13 mouse cellular contexts compared by ENCODE assay signal in genomic region chr17:27039432-27040102, GRCm38 (mm10). TPM values are rescaled to one million over a fixed set of nuclear protein-coding genes. Genes with fewer than 3 reads are reported as not detected.
DNase-seq lines count a peak whose midpoint lies in the region; ATAC-seq and TF ChIP-seq lines count a peak whose summit lies in the region.
"Had no signal": no experiment of that assay in that cellular context is flagged by ENCODE, and none has a peak within 500 bp of the region (broad histone marks: within the 10 kb centered on the region; RNA-seq: fewer than 3 reads in every experiment).

No protein-coding gene starts in this region.

- H3K27ac ChIP-seq in heart, embryonic 15.5 days = peak overlapping the region; percentile 16; the same call in 1 of the 2 replicates
- H3K27ac ChIP-seq in neural tube, embryonic 12.5 days = no peak overlapping the region
- peak overlapping the region; percentile 59; the same call in 1 of the 2 replicates for H3K27ac ChIP-seq in embryonic fibroblast, embryonic 13.5 days (ENCODE audit: insufficient read depth, low read length)
- H3K27ac ChIP-seq: hindbrain, embryonic 14.5 days had no signal

- H3K4me2 ChIP-seq in heart, embryonic 15.5 days = peak overlapping the region; percentile 47
- H3K4me2 ChIP-seq in neural tube, embryonic 12.5 days (replicated peaks) = peak overlapping the region; percentile 47; the same call in 1 of the 2 replicates

- TF ChIP-seq POLR2A in embryonic fibroblast, embryonic 13.5 days (IDR thresholded peaks at IDR 0.05; ENCODE audit: low read depth, low read length) = no peak

- no peaks in the 10 kb centered on the region for H3K36me3 ChIP-seq in heart, embryonic 15.5 days
- no peaks in the 10 kb centered on the region for H3K36me3 ChIP-seq in neural tube, embryonic 12.5 days

- H3K9ac ChIP-seq in heart, embryonic 15.5 days = no peak overlapping the region
- H3K9ac ChIP-seq in neural tube, embryonic 12.5 days = 0 out of 2 replicates have a peak overlapping the region, but pooled peaks have one; percentile 9

- no peaks in the 10 kb centered on the region for H3K27me3 ChIP-seq in heart, embryonic 15.5 days
- 0 out of 2 replicates have a peak, but pooled peaks cover 12% of the 10 kb centered on the region for H3K27me3 ChIP-seq in neural tube, embryonic 12.5 days (replicated peaks)
- H3K27me3 ChIP-seq: CH12.LX had no signal

- TF ChIP-seq CTCF in embryonic fibroblast, embryonic 13.5 days (IDR thresholded peaks at IDR 0.05; ENCODE audit: borderline replicate concordance, insufficient read depth, low read length) = no peak

- peaks cover 32% of the 10 kb centered on the region for H3K4me1 ChIP-seq in heart, embryonic 15.5 days (replicated peaks)
- H3K4me1 ChIP-seq in neural tube, embryonic 12.5 days = peaks cover 38% of the 10 kb centered on the region
- peaks cover 16% of the 10 kb centered on the region; the same call in 1 of the 2 replicates for H3K4me1 ChIP-seq in embryonic fibroblast, embryonic 13.5 days (ENCODE audit: control insufficient read depth, insufficient read depth, low read length)

- no peak for ATAC-seq in heart, embryonic 15.5 days (replicated peaks; ENCODE audit: insufficient number of reproducible peaks, insufficient read depth, low FRiP score, low read depth)
- ATAC-seq in neural tube, embryonic 12.5 days (ENCODE audit: low FRiP score, low read depth) = no peak
- ATAC-seq in inflammation-experienced regulatory T-cells, adult 6 months = no peak

- DNase-seq in heart, adult 11 months = no peak
- no peak for DNase-seq in neural tube, embryonic 10.5 days (ENCODE audit: extremely low spot score, low spot score)
- no peak for DNase-seq in thymus, postnatal 14 days
- DNase-seq in spleen, postnatal 10 days (ENCODE audit: low spot score in 2 of 2) = no peak
- DNase-seq: cerebellum, adult 11-12 months; gastrocnemius, postnatal 14 days; left cerebral cortex, postnatal 4 days had no signal

- no peak overlapping the region for H3K4me3 ChIP-seq in heart, embryonic 15.5 days
- H3K4me3 ChIP-seq in neural tube, embryonic 12.5 days = no peak overlapping the region
- H3K4me3 ChIP-seq in embryonic fibroblast, embryonic 13.5 days (ENCODE audit: insufficient read depth, low read length) = no peak overlapping the region

- 75% methylated on average over 10 of the region's 10 CpGs for WGBS in heart, embryonic 15.5 days
- 68% methylated on average over 10 of the region's 10 CpGs for WGBS in neural tube, embryonic 12.5 days

- no peaks in the 10 kb centered on the region for H3K9me3 ChIP-seq in heart, embryonic 15.5 days (replicated peaks)
- no peaks in the 10 kb centered on the region for H3K9me3 ChIP-seq in neural tube, embryonic 12.5 days

RNA-seq across cellular contexts. Expression of gene Bak1, which starts 10.8 kb away (rescaled TPM):
- 4.7 and 5.7 TPM in 2 replicates for polyA plus RNA-seq in heart, embryonic 15.5 days (2015; fragmentation: Nextera tagmentation; extraction: Ambion mirVana)
- polyA plus RNA-seq in neural tube, embryonic 12.5 days (2016; fragmentation: Nextera tagmentation; extraction: Ambion mirVana) = 2.5 and 3.0 TPM in 2 replicates
- 106 and 114 TPM in 2 replicates for polyA plus RNA-seq in embryonic fibroblast, embryonic 13.5 days (2011; ENCODE audit: insufficient read length, low read depth, missing spikeins)
- polyA plus RNA-seq in inflammation-experienced regulatory T-cells, adult 6 months (2017; shearing (Covaris generic)) = 10 to 100 TPM in 1 of 3 experiments, 1 to 10 TPM in 2; 5.1 to 23.3 (median 6.8) TPM

RNA-seq across cellular contexts. Expression of gene Itpr3, which starts 17.5 kb away (rescaled TPM):
- 1.4 and 2.8 TPM in 2 replicates for polyA plus RNA-seq in heart, embryonic 15.5 days (2015; fragmentation: Nextera tagmentation; extraction: Ambion mirVana)
- 2.2 and 2.4 TPM in 2 replicates for polyA plus RNA-seq in neural tube, embryonic 12.5 days (2016; fragmentation: Nextera tagmentation; extraction: Ambion mirVana)
- polyA plus RNA-seq in embryonic fibroblast, embryonic 13.5 days (2011; ENCODE audit: insufficient read length, low read depth, missing spikeins) = 15.7 and 31.1 TPM in 2 replicates
- 1 to 10 TPM; 3.9 to 8.2 (median 7.1) TPM for polyA plus RNA-seq in inflammation-experienced regulatory T-cells, adult 6 months (2017; shearing (Covaris generic))
